Mouse (Mus musculus) forebrain, embryonic 13.5 days (tissue): ENCODE measurements around the gene Tspan14. TPM values are rescaled to one million over a fixed set of nuclear protein-coding genes. Genes with fewer than 3 reads are reported as not detected.

Experiments used
- ATAC-seq: fragments of 200-750 bp; cut with Nextera tagmentation; 2 replicates; pipeline ENCODE4 v1.8.0; 2017
- H3K27ac ChIP-seq: fragments of 300-500 bp; sonication (generic); 2 replicates; pipeline ENCODE4 v1.5.1; 2015; ENCODE audit warnings: inconsistent platforms, mild to moderate bottlenecking, moderate library complexity
- H3K27me3 ChIP-seq: fragments of 300-500 bp; sonication (generic); 2 replicates; pipeline ENCODE4 v1.6.1; 2015; ENCODE audit warnings: mild to moderate bottlenecking, inconsistent platforms
- H3K36me3 ChIP-seq: fragments of 300-500 bp; sonication (generic); 2 replicates; pipeline ENCODE4 v1.6.1; 2015; ENCODE audit warnings: mild to moderate bottlenecking, inconsistent platforms; ENCODE audit not compliant: poor library complexity, severe bottlenecking
- H3K4me1 ChIP-seq: fragments of 300-500 bp; sonication (generic); 2 replicates; pipeline ENCODE4 v1.6.1; 2015; ENCODE audit warnings: inconsistent platforms
- H3K4me2 ChIP-seq: fragments of 300-500 bp; sonication (generic); 2 replicates; pipeline ENCODE4 v1.6.1; 2015; ENCODE audit warnings: inconsistent platforms, mild to moderate bottlenecking, moderate library complexity
- H3K4me3 ChIP-seq: fragments of 300-500 bp; sonication (generic); 2 replicates; pipeline ENCODE4 v1.5.1; 2015; ENCODE audit warnings: mild to moderate bottlenecking, inconsistent platforms
- H3K9ac ChIP-seq: fragments of 300-500 bp; sonication (generic); 2 replicates; pipeline ENCODE4 v1.6.1; 2015; ENCODE audit warnings: mild to moderate bottlenecking, inconsistent platforms
- H3K9me3 ChIP-seq: fragments of 300-500 bp; sonication (generic); replicated peaks from 2 replicates; pipeline ENCODE4 v1.6.1; 2016; ENCODE audit warnings: inconsistent platforms
- WGBS: fragments of 180-500 bp; shearing (Covaris S2); methylation state at CpG from one replicate; pipeline ENCODE4 v1.1.7; 2015; 5-methylcytosine and 5-hydroxymethylcytosine counted together
- polyA plus RNA-seq: library from polyadenylated mRNA; unstranded; fragments of >200 nt; fragmentation: Nextera tagmentation; extraction: Ambion mirVana; gene quantifications from 2 replicates; pipeline ENCODE4 v1.2.1, GENCODE M21; 2015

The Tspan14 gene
- 84.1 and 88.2 TPM in 2 replicates for polyA plus RNA-seq

DNA sequence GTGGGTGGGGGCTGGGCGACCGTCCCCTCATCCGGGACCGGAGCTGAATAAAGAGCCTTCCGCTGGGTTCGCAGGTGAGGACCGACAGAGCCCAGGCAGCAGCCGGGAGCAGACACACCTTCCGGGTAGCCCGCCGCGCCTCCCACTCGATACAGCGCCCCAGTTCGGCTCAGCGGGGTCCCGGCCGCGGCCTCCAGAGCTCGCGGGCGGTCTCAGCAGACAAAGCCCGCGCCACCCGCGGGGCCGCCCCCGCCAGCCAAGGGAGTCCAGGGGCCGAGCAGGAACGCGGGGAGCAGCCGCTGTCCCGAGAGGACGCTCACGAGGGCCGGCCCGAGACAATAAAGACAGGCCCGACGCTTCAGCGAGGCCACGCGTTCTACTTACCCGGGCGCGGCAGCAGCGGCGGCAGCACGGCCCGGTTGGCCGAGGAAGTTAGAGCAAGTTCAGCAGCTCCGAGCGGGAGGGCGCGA, at the start of gene Tspan14:
TSS of gene Tspan14 (minus strand) at position 416 of the 470 bp plus-strand sequence.
- Histone ChIP-seq H3K27me3 (no peaks in the 10 kb centered on the region), H3K9me3 (no peaks in the 10 kb centered on the region), H3K4me2 (peak within 1 kb of the TSS; percentile 91), H3K9ac (peak within 1 kb of the TSS; percentile 92), H3K4me1 (peaks cover 52% of the 10 kb centered on the region), H3K27ac (peak within 1 kb of the TSS; percentile 84), H3K36me3 (no peaks in the 10 kb centered on the region), H3K4me3 (peak within 1 kb of the TSS; percentile 91)
- peak; percentile 56; the same call in 1 of the 2 replicates for ATAC-seq
- WGBS: under 1% methylated on average over 48 of the region's 54 CpGs

DNA sequence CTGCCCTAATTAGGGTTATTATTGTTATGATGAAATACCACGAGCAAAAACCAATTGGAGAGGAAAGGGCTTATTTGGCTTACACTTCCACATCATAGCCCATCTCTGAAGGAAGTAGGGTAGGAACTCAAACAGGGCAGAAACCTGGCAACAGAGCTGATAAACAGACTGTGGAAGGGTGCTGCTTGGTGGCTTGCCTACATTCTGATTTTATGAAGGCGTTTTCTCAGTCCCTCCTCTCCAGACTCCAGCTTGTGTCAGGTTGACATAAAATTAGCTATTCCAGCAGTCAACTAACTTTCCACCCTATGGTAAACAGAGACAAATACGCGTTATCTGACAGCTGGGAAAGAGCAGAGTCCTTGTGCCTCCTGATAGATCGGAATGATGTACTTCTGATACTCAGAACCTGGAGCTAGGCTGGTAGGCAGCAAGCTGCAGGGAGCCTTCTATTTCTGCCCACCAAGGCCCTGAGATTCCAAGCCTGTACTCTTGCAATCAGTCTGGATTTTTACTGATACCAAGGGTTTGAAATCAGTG, 48.2 kb upstream of the Tspan14 start:
- Histone ChIP-seq H3K27me3 (0 out of 2 replicates have a peak, but pooled peaks cover 5% of the 10 kb centered on the region), H3K4me3 (no peak overlapping the region), H3K9ac (no peak overlapping the region), H3K9me3 (no peaks in the 10 kb centered on the region), H3K4me1 (peaks cover 11% of the 10 kb centered on the region), H3K4me2 (no peak overlapping the region), H3K36me3 (no peaks in the 10 kb centered on the region), H3K27ac (no peak overlapping the region)
- ATAC-seq: no peak
- 78% methylated on average over 5 of the region's 5 CpGs for WGBS

DNA sequence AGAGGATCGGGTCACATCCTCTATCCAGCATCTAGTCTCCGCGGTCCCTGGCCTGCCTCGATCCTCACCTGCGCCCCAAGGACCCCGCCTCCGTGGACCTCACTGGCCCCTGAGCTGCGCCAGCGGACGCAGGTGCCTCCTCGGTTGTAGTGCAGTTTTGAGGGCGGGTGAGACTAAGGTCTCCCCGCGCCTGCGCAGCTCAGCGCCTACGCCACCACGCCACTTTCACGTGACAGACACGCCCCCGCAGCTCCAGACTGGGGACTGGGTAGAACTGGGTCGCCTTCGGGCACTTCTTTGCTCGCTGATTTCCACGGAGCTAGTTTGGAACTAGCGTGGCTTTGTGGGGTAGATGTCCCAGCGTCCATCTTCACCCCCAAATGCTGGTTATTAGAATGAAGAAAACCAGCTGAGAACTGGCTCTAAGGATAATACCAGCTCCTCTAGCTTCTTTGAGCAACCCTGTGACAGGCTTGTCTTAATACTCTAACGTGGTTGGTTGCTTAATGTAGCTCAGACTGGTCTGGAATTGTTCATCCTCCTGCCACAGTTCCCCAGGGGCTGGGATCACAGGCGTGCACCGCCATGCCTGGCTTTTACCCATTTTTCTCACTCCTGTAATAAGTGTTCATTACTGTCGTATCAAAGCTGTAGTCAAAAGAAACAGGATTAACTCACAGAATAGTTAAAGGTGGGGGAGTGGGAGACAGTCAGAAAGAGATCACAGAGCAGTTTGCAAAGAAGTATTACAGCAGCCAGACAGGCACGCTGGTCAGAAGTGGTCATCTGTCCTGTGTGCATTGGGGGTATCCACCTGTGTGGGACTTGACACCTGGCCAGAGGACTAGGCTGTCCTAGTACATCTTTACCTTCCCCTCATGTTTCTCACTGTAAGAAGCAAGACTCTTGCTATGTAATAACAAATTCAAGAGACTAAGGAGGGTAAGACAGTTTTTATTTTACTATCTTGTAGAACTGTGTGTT, 47.3 kb upstream of the Tspan14 start, which contains the start of gene Fam213a:
TSS of gene Fam213a (minus strand) at position 159 of the 984 bp plus-strand sequence.
- Histone ChIP-seq H3K27me3 (0 out of 2 replicates have a peak, but pooled peaks cover 5% of the 10 kb centered on the region), H3K4me3 (peak within 1 kb of the TSS; percentile 61), H3K36me3 (no peaks in the 10 kb centered on the region), H3K4me1 (peaks cover 11% of the 10 kb centered on the region), H3K27ac (peak within 1 kb of the TSS; percentile 28; the same call in 1 of the 2 replicates), H3K4me2 (peak within 1 kb of the TSS; percentile 74), H3K9ac (peak within 1 kb of the TSS; percentile 80), H3K9me3 (no peaks in the 10 kb centered on the region)
- 2% methylated on average over 32 of the region's 32 CpGs for WGBS
- peak; percentile 99 for ATAC-seq

DNA sequence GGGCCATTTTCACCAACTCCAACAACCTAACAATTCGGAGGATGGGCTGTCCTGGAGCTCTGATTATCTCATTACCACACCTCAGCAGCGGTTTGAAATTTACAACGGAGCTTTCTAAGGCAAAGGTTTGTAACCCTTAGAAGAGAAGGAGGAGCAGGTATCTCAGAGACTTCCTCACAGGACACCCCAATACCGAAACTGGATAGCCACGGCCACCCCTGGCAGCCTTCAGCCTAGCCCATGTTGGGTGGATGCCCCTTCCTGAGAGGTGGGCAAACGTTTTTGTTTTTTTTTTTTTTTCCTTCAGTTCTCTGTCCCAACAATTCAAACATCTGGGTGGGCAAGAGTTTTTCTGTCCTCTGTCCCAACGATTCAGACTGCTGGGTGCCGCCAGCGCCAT, 46.5 kb upstream of the Tspan14 start:
- no peak overlapping the region for H3K27ac ChIP-seq
- peak; percentile 1; the same call in 1 of the 2 replicates for ATAC-seq
- peak overlapping the region; percentile 74 for H3K4me2 ChIP-seq
- H3K27me3 ChIP-seq: 0 out of 2 replicates have a peak, but pooled peaks cover 5% of the 10 kb centered on the region
- H3K4me1 ChIP-seq: peaks cover 15% of the 10 kb centered on the region
- H3K36me3 ChIP-seq: no peaks in the 10 kb centered on the region
- H3K9me3 ChIP-seq: no peaks in the 10 kb centered on the region
- 18% methylated on average over 9 of the region's 9 CpGs for WGBS
- H3K4me3 ChIP-seq: peak overlapping the region; percentile 61
- peak overlapping the region; percentile 80 for H3K9ac ChIP-seq

DNA sequence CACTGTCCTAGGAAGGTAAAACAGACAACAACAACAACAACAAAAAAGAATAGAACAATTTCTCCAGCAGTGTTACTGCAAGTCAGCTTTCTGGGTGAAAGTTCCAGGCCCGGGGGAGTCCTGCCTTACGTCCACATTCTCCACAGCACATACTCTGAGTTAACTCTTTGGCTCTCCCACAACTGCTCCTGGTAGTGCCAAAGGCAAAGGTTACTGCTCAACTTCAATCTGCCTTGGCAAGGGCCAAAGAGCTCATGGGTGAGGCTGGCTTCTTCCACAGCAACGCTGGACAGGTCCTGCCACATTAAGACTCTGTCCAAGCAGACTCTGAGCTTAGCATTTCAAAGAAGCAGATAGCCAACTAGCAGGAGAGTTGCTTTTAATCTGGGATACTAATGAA, 45.3 kb upstream of the Tspan14 start:
- Histone ChIP-seq H3K36me3 (no peaks in the 10 kb centered on the region), H3K4me1 (peaks cover 18% of the 10 kb centered on the region), H3K9me3 (no peaks in the 10 kb centered on the region), H3K27ac (no peak overlapping the region), H3K27me3 (0 out of 2 replicates have a peak, but pooled peaks cover 5% of the 10 kb centered on the region), H3K4me3 (no peak overlapping the region), H3K4me2 (no peak overlapping the region), H3K9ac (no peak overlapping the region)
- 90% methylated on average over 3 of the region's 3 CpGs for WGBS
- no peak for ATAC-seq

DNA sequence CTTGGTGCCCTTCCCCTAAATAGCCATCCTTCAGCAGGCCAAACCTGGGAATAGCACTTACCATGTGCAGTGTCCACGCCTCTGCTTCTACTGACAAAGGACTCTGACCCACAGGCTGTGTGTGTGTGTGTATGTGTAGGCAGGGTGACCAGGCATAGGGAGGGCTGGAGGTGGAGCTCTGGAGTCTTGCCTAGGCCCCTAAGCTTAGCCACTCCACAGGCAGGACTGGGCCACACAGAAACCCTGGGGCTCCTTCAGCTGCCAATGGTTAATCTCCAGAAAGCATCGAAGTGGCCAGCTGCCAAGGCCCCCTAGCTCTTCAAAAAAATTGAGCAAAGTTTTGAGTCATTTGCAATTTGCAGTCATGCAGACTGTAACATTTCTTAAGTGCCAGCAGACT, 41.5 kb upstream of the Tspan14 start:
- ATAC-seq: peak; percentile 29; the same call in 1 of the 2 replicates
- 58% methylated on average over 2 of the region's 2 CpGs for WGBS
- no peak overlapping the region for H3K27ac ChIP-seq
- no peak overlapping the region for H3K4me2 ChIP-seq
- no peak overlapping the region for H3K4me3 ChIP-seq
- H3K4me1 ChIP-seq: peaks cover 25% of the 10 kb centered on the region
- no peaks in the 10 kb centered on the region for H3K9me3 ChIP-seq
- H3K36me3 ChIP-seq: no peaks in the 10 kb centered on the region
- H3K9ac ChIP-seq: no peak overlapping the region
- no peaks in the 10 kb centered on the region for H3K27me3 ChIP-seq

DNA sequence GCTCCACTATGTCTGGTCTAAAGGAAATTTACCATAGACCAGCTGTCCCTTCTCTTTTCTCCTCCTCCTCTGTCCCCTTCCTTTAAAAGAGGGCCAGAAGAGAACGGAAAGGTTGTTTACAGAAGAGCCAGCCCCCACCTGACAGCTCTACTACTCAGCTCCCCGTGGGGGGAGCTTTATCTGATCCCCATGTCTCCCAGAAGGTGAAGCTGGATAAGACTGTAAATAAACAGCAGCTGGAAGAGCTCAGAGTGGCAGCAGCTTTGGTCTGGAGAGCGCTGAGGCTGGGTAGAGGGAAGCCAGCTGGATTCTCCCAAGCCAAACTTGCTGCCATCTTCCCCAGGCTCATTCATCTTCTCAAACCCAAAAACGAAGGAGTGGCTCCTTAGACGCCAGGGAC, 41.0 kb upstream of the Tspan14 start:
- 50% methylated on average over 5 of the region's 5 CpGs for WGBS
- H3K4me1 ChIP-seq: peaks cover 24% of the 10 kb centered on the region
- no peaks in the 10 kb centered on the region for H3K27me3 ChIP-seq
- no peak overlapping the region for H3K4me3 ChIP-seq
- no peaks in the 10 kb centered on the region for H3K9me3 ChIP-seq
- H3K9ac ChIP-seq: no peak overlapping the region
- no peak overlapping the region for H3K27ac ChIP-seq
- ATAC-seq: no peak
- no peak overlapping the region for H3K4me2 ChIP-seq
- no peaks in the 10 kb centered on the region for H3K36me3 ChIP-seq

DNA sequence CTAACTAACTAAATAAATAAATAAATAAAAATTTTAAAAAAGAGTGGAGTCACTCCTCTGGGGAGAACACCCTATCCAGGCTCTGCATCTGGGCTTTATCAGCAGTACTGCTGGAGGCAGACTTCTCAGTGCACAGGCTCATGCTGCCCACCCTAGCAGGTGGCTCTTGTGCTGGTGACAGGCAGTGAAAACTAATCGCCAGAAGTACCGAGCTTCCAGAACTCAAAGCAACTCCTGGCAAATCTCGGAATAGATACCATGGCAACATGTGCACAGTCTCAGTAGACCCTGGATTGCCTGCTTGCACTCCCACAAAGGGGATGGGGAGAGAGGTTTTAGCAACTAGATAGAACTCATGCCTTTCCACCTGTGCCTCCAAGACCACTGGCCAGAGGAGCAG, 40.3 kb upstream of the Tspan14 start:
- Histone ChIP-seq H3K4me2 (no peak overlapping the region), H3K27ac (no peak overlapping the region), H3K4me3 (no peak overlapping the region), H3K9ac (no peak overlapping the region), H3K9me3 (no peaks in the 10 kb centered on the region), H3K36me3 (peaks cover 2% of the 10 kb centered on the region; the same call in 1 of the 2 replicates), H3K4me1 (peaks cover 24% of the 10 kb centered on the region), H3K27me3 (no peaks in the 10 kb centered on the region)
- WGBS: 48% methylated on average over 3 of the region's 3 CpGs
- ATAC-seq: no peak

DNA sequence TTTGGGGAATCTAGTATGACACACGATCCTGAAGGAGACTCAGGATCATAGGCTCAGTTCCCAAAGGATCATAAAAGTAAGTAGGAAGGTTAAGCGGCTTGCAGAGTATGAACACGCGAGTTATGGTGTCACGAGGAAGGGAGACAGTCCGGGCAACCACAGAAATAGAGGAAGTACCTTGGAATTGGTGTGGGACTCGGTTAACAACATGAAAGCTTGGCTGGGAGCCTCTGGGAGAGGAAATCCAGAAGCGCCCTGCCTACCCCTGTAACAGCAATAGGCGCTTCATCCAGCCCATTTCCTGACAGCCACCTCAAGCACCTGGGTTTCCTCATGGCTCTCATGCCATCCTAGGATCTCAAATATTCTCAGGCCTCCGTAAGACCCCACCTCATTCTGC, 39.7 kb upstream of the Tspan14 start:
- Histone ChIP-seq H3K4me2 (no peak overlapping the region), H3K36me3 (peaks cover 8% of the 10 kb centered on the region; the same call in 1 of the 2 replicates), H3K9ac (no peak overlapping the region), H3K9me3 (no peaks in the 10 kb centered on the region), H3K27me3 (no peaks in the 10 kb centered on the region), H3K27ac (no peak overlapping the region), H3K4me1 (peaks cover 24% of the 10 kb centered on the region), H3K4me3 (no peak overlapping the region)
- ATAC-seq: no peak
- 94% methylated on average over 10 of the region's 10 CpGs for WGBS

DNA sequence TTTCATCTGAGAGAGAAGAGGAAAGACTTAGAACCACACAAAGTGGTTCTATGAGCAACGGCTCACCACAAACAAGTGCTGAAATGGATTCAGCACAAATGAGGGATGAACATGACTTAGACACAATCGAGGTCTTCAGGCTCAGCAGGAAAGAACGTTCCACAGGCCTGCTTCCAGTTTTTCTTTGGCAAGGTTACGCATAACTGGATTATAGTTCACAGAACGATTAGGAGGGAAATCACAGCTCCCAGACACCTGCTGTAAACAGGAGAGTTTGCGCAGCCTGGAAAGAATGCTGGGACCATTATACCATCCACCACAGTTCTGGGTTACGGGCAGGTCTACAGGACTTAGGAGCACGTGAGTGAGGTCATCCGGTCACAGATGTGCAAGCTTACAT, 39.1 kb upstream of the Tspan14 start:
- no peaks in the 10 kb centered on the region for H3K9me3 ChIP-seq
- no peak overlapping the region for H3K4me3 ChIP-seq
- H3K36me3 ChIP-seq: peaks cover 13% of the 10 kb centered on the region; the same call in 1 of the 2 replicates
- no peak overlapping the region for H3K4me2 ChIP-seq
- 80% methylated on average over 9 of the region's 9 CpGs for WGBS
- no peak overlapping the region for H3K27ac ChIP-seq
- H3K27me3 ChIP-seq: no peaks in the 10 kb centered on the region
- peaks cover 24% of the 10 kb centered on the region for H3K4me1 ChIP-seq
- no peak overlapping the region for H3K9ac ChIP-seq
- ATAC-seq: no peak

DNA sequence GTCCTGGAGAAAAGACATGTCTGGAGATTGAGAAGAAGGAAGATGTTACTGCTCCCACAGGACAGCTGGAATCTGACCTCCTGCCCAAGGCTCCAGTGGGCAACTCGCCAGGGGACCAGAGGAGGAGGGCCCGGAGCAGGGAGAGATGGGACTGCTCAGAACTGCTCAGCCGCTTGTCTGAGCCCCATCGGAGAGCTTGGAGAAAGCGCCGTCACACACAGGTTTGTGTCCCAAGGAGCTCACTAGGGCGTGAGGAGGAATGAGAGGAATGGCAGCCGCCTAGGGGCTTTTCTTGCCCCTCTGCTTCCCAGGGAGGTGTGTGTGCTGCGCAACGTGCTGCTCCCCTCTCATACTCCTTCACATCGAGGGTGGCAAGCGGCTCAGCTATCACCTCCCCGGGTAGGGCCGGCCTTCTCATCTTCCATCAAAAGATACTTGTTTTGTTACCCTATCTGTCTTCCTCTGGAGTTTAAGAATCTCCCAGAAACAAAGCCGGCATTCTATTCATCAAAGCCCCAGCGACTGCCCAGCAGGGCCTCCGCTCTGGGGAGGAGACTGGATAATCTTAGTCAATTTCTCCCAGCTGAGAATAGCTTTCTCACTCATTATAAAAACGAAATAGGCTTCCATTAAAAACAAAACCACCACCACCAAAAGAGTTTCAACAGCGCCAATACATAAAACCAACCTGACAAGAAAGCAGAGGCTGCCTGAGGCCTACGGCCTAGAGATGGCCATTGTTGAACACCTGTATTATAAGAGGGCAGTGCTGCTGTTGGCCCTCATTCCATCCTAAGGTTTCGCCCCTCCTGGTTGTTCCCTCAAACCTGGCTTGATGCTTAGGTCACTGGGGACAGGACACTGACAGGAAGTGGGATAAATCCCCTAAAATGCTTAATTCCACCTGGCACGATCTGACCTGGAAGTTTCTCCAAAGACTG, 37.9 kb upstream of the Tspan14 start:
- peak overlapping the region; percentile 45 for H3K4me2 ChIP-seq
- peak overlapping the region; percentile 47 for H3K9ac ChIP-seq
- no peaks in the 10 kb centered on the region for H3K27me3 ChIP-seq
- H3K27ac ChIP-seq: no peak overlapping the region
- H3K4me3 ChIP-seq: no peak overlapping the region; the same call in 1 of the 2 replicates
- ATAC-seq: peak; percentile 39; the same call in 1 of the 2 replicates
- H3K36me3 ChIP-seq: peaks cover 13% of the 10 kb centered on the region; the same call in 1 of the 2 replicates
- H3K9me3 ChIP-seq: no peaks in the 10 kb centered on the region
- 6% methylated on average over 22 of the region's 22 CpGs for WGBS
- H3K4me1 ChIP-seq: peaks cover 24% of the 10 kb centered on the region
